Mouse (Mus musculus): ENCODE data around the gene Tmcc2. TPM values are rescaled to one million over a fixed set of nuclear protein-coding genes. Genes with fewer than 3 reads are reported as not detected.
A peak's percentile ranks its signal among the peaks of the same experiment; 100 is the strongest.

Tmcc2 gene
- polyA plus RNA-seq, 1 experiment from 2014 or later = 342 TPM

- H3K9ac ChIP-seq = no peak overlapping the region
- no peak overlapping the region; the same call in 1 of the 2 replicates for H3K4me3 ChIP-seq
- WGBS (ENCODE audit: insufficient replicate concordance) = 74% methylated on average over 4 of the region's 4 CpGs
- no peak overlapping the region for H3K27ac ChIP-seq
- no peaks in the 10 kb centered on the region for H3K9me3 ChIP-seq (replicated peaks)
- ATAC-seq = no peak
- H3K36me3 ChIP-seq = no peaks in the 10 kb centered on the region
- peaks cover 58% of the 10 kb centered on the region for H3K27me3 ChIP-seq (replicated peaks)
- H3K4me2 ChIP-seq = peak overlapping the region; percentile 34
- H3K4me1 ChIP-seq = peaks cover 26% of the 10 kb centered on the region
Observed at GRCm38 (mm10) chr1:132317413-132317812, 73.7 kb downstream of the Tmcc2 start.

- Histone ChIP-seq H3K4me1 (peaks cover 29% of the 10 kb centered on the region), H3K4me3 (peak overlapping the region; percentile 58), H3K9me3 (replicated peaks) (no peaks in the 10 kb centered on the region), H3K4me2 (peak overlapping the region; percentile 85), H3K27me3 (replicated peaks) (peaks cover 62% of the 10 kb centered on the region), H3K36me3 (no peaks in the 10 kb centered on the region), H3K27ac (no peak overlapping the region), H3K9ac (peak overlapping the region; percentile 59; the same call in 1 of the 2 replicates)
- ATAC-seq = no peak
- 35% methylated on average over 7 of the region's 7 CpGs for WGBS (ENCODE audit: insufficient replicate concordance)
Observed at GRCm38 (mm10) chr1:132316625-132316994, 74.5 kb downstream of the Tmcc2 start.

GRCm38 (mm10) chr1:132315889-132316624 is 75.0 kb downstream of the Tmcc2 start, which contains the start of gene Nuak2:
TSS of gene Nuak2 (plus strand) at chr1:132316126.
- Histone ChIP-seq H3K9ac (peak within 1 kb of the TSS; percentile 59), H3K27ac (no peak within 1 kb of the TSS), H3K27me3 (replicated peaks) (peaks cover 66% of the 10 kb centered on the region)

GRCm38 (mm10) chr1:132312703-132313102 is 78.4 kb downstream of the Tmcc2 start:
- ATAC-seq = peak; percentile 8; the same call in 1 of the 2 replicates
- H3K9ac ChIP-seq = no peak overlapping the region
- no peak overlapping the region for H3K4me2 ChIP-seq
- H3K27ac ChIP-seq = no peak overlapping the region
- H3K36me3 ChIP-seq = no peaks in the 10 kb centered on the region
- H3K4me3 ChIP-seq = no peak overlapping the region
- peaks cover 20% of the 10 kb centered on the region for H3K4me1 ChIP-seq
- WGBS (ENCODE audit: insufficient replicate concordance) = 43% methylated on average over 3 of the region's 3 CpGs
- H3K9me3 ChIP-seq (replicated peaks) = no peaks in the 10 kb centered on the region
- peaks cover 69% of the 10 kb centered on the region for H3K27me3 ChIP-seq (replicated peaks)

More at GRCm38 (mm10) chr1:132315889-132316624, 75.0 kb downstream of the Tmcc2 start, which contains the start of gene Nuak2:
- H3K36me3 ChIP-seq = no peaks in the 10 kb centered on the region
- peaks cover 29% of the 10 kb centered on the region for H3K4me1 ChIP-seq
- H3K9me3 ChIP-seq (replicated peaks) = no peaks in the 10 kb centered on the region
- ATAC-seq = peak; percentile 84
- peak within 1 kb of the TSS; percentile 85 for H3K4me2 ChIP-seq
- under 1% methylated on average over 67 of the region's 67 CpGs for WGBS (ENCODE audit: insufficient replicate concordance)
- peak within 1 kb of the TSS; percentile 58 for H3K4me3 ChIP-seq

GRCm38 (mm10) chr1:132312043-132312442 is 79.0 kb downstream of the Tmcc2 start:
- Histone ChIP-seq H3K9me3 (replicated peaks) (no peaks in the 10 kb centered on the region), H3K9ac (no peak overlapping the region), H3K36me3 (no peaks in the 10 kb centered on the region), H3K4me3 (no peak overlapping the region), H3K27me3 (replicated peaks) (peaks cover 69% of the 10 kb centered on the region), H3K4me1 (peaks cover 17% of the 10 kb centered on the region), H3K27ac (no peak overlapping the region), H3K4me2 (no peak overlapping the region)
- ATAC-seq = no peak
- 28% methylated on average over 2 of the region's 2 CpGs for WGBS (ENCODE audit: insufficient replicate concordance)

GRCm38 (mm10) chr1:132311174-132311859 is 79.8 kb downstream of the Tmcc2 start:
- 33% methylated on average over 10 of the region's 10 CpGs for WGBS (ENCODE audit: insufficient replicate concordance)
- peaks cover 63% of the 10 kb centered on the region for H3K27me3 ChIP-seq (replicated peaks)
- H3K4me2 ChIP-seq = no peak overlapping the region
- peaks cover 13% of the 10 kb centered on the region for H3K4me1 ChIP-seq
- no peak overlapping the region for H3K4me3 ChIP-seq
- no peak overlapping the region for H3K27ac ChIP-seq
- H3K36me3 ChIP-seq = no peaks in the 10 kb centered on the region
- no peak for ATAC-seq
- no peaks in the 10 kb centered on the region for H3K9me3 ChIP-seq (replicated peaks)
- H3K9ac ChIP-seq = no peak overlapping the region

GRCm38 (mm10) chr1:132310754-132311153 is 80.3 kb downstream of the Tmcc2 start:
- peaks cover 7% of the 10 kb centered on the region for H3K4me1 ChIP-seq
- H3K4me3 ChIP-seq = no peak overlapping the region
- H3K9me3 ChIP-seq (replicated peaks) = no peaks in the 10 kb centered on the region
- no peak for ATAC-seq
- WGBS (ENCODE audit: insufficient replicate concordance) = 66% methylated on average over 7 of the region's 7 CpGs
- H3K9ac ChIP-seq = no peak overlapping the region
- H3K36me3 ChIP-seq = no peaks in the 10 kb centered on the region
- H3K27me3 ChIP-seq (replicated peaks) = peaks cover 58% of the 10 kb centered on the region
- no peak overlapping the region for H3K4me2 ChIP-seq
- H3K27ac ChIP-seq = no peak overlapping the region

- Histone ChIP-seq H3K9ac (no peak overlapping the region), H3K9me3 (replicated peaks) (no peaks in the 10 kb centered on the region), H3K27ac (no peak overlapping the region), H3K4me2 (no peak overlapping the region), H3K4me1 (peaks cover 3% of the 10 kb centered on the region; the same call in 1 of the 2 replicates), H3K27me3 (replicated peaks) (peaks cover 56% of the 10 kb centered on the region), H3K4me3 (no peak overlapping the region), H3K36me3 (no peaks in the 10 kb centered on the region)
- 64% methylated on average over 7 of the region's 7 CpGs for WGBS (ENCODE audit: insufficient replicate concordance)
- ATAC-seq = no peak
Observed at GRCm38 (mm10) chr1:132308674-132309073, 82.4 kb downstream of the Tmcc2 start.

- H3K9ac ChIP-seq = no peak overlapping the region
- no peaks in the 10 kb centered on the region for H3K36me3 ChIP-seq
- no peak overlapping the region for H3K4me2 ChIP-seq
- peaks cover 63% of the 10 kb centered on the region for H3K27me3 ChIP-seq (replicated peaks)
- H3K9me3 ChIP-seq (replicated peaks) = no peaks in the 10 kb centered on the region
- H3K4me1 ChIP-seq = peaks cover 3% of the 10 kb centered on the region; the same call in 1 of the 2 replicates
- H3K4me3 ChIP-seq = no peak overlapping the region
- H3K27ac ChIP-seq = no peak overlapping the region
- ATAC-seq = no peak
- WGBS (ENCODE audit: insufficient replicate concordance) = 65% methylated on average over 6 of the region's 6 CpGs
Observed at GRCm38 (mm10) chr1:132307962-132308361, 83.1 kb downstream of the Tmcc2 start.

- Histone ChIP-seq H3K4me1 (peaks cover 2% of the 10 kb centered on the region; the same call in 1 of the 2 replicates), H3K9me3 (replicated peaks) (no peaks in the 10 kb centered on the region), H3K4me2 (no peak overlapping the region), H3K4me3 (no peak overlapping the region), H3K27me3 (replicated peaks) (peaks cover 73% of the 10 kb centered on the region), H3K36me3 (no peaks in the 10 kb centered on the region), H3K27ac (no peak overlapping the region), H3K9ac (no peak overlapping the region)
- 13% methylated on average over 4 of the region's 4 CpGs for WGBS (ENCODE audit: insufficient replicate concordance)
- no peak for ATAC-seq
Observed at GRCm38 (mm10) chr1:132306808-132307207, 84.3 kb downstream of the Tmcc2 start.
